Mouse (Mus musculus): ENCODE measurements at regions not wholly inside any gene's neighbourhood (a gene's known extent, or its start where the extent isn't known, plus 50 kb on each side); places are given as distances from the start of the nearest gene placed in this dataset.

DNA sequence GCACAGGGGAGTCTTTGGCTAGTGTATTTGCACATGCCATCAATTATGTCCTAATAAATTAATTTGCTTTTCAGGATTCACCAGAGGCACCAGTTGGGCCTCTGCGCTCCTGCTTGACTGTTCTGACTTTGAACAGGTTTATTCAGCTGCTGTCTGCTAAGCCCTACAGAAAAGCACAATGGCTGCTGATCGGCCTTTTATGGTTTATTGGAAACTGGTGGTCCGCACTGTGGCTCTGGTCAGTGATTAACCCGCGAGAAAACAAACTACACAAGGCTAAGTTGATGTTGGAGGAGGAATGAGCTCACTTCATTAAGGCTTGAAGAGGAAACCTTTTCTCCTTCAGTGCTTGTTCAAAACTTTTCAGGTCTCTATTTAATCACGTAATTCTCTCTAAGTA lies 208.4 kb upstream of the Gpr101 start:
- Histone ChIP-seq H3K27me3 (ENCODE audit: control insufficient read depth, insufficient read depth, low read length) (no peaks in the 10 kb centered on the region), H3K4me1 (ENCODE audit: control insufficient read depth, insufficient read depth, low read length) (peaks cover 5% of the 10 kb centered on the region; the same call in 1 of the 2 replicates), H3K9ac (ENCODE audit: low read length) (no peak overlapping the region), H3K27ac (ENCODE audit: low read depth, low read length) (no peak overlapping the region), H3K4me2 (no peak overlapping the region), H3K4me3 (ENCODE audit: low read depth, low read length) (no peak overlapping the region), H3K36me3 (ENCODE audit: control insufficient read depth, insufficient read depth, low read length) (no peaks in the 10 kb centered on the region), H3K9me3 (ENCODE audit: control insufficient read depth, low read length) (no peaks in the 10 kb centered on the region)
- DNase-seq (ENCODE audit: low spot score, missing footprints) (peak; percentile 85), ATAC-seq (ENCODE audit: low FRiP score) (no peak; the same call in 1 of the 2 replicates)
- WGBS = 31% methylated on average over 6 of the region's 6 CpGs

DNA sequence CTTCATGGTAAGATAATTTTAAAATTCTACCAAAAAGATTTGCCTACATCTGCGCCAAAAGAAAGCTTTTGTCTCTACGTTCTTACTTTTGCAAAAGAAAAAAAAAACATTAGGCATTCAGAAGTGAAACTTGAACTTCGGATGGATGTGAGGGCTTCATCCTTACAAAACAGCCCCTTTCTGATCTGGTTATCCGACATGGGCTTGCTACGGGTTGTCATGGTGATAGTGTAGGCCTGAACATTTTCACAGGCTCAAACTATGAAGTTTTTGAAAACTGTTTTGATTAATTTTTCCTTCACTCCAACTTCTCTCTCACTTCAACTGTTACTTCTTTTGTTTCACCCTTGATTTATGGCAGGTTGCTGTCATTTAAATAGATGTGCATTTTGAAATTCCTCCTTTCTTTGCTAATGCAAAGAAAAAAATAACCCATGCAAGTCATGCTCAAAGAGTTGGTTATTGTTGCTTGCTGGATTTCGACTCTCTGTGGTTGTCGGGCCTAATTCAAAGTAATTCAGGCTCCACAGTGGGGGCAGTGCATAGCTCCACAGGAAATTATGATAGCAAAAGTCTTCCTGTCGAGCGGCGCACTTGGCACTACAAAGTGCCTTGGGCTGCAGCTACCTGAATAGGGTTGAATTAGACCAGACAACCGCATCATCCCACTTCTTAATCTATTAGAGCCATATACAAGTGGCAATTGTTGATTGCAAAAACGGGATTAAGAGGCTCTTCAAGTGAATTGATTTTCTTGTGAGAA lies 205.7 kb upstream of the Gpr101 start:
- WGBS = 33% methylated on average over 12 of the region's 12 CpGs
- H3K27me3 ChIP-seq (ENCODE audit: control insufficient read depth, insufficient read depth, low read length) = no peaks in the 10 kb centered on the region
- no peak overlapping the region for H3K9ac ChIP-seq (ENCODE audit: low read length)
- ATAC-seq (ENCODE audit: low FRiP score) (peak; percentile 82), DNase-seq (ENCODE audit: low spot score, missing footprints) (peak; percentile 86)
- no peak overlapping the region for H3K4me3 ChIP-seq (ENCODE audit: low read depth, low read length)
- H3K27ac ChIP-seq (ENCODE audit: low read depth, low read length) = peak overlapping the region; percentile 45
- H3K9me3 ChIP-seq (ENCODE audit: control insufficient read depth, low read length) = no peaks in the 10 kb centered on the region
- peaks cover 5% of the 10 kb centered on the region; the same call in 1 of the 2 replicates for H3K4me1 ChIP-seq (ENCODE audit: control insufficient read depth, insufficient read depth, low read length)
- no peaks in the 10 kb centered on the region for H3K36me3 ChIP-seq (ENCODE audit: control insufficient read depth, insufficient read depth, low read length)
- peak overlapping the region; percentile 31 for H3K4me2 ChIP-seq

GRCm38 (mm10) chrX:57708501-57708900 lies 204.9 kb upstream of the Gpr101 start:
- Histone ChIP-seq H3K4me2 (peak overlapping the region; percentile 31; the same call in 1 of the 2 replicates), H3K36me3 (ENCODE audit: control insufficient read depth, insufficient read depth, low read length) (no peaks in the 10 kb centered on the region), H3K27ac (ENCODE audit: low read depth, low read length) (peak overlapping the region; percentile 45), H3K27me3 (ENCODE audit: control insufficient read depth, insufficient read depth, low read length) (no peaks in the 10 kb centered on the region), H3K4me3 (ENCODE audit: low read depth, low read length) (no peak overlapping the region), H3K9me3 (ENCODE audit: control insufficient read depth, low read length) (no peaks in the 10 kb centered on the region), H3K4me1 (ENCODE audit: control insufficient read depth, insufficient read depth, low read length) (peaks cover 5% of the 10 kb centered on the region; the same call in 1 of the 2 replicates), H3K9ac (ENCODE audit: low read length) (no peak overlapping the region)
- DNase-seq (ENCODE audit: low spot score, missing footprints) (peak; percentile 88), ATAC-seq (ENCODE audit: low FRiP score) (peak; percentile 72)
- 27% methylated on average over 6 of the region's 6 CpGs for WGBS

DNA sequence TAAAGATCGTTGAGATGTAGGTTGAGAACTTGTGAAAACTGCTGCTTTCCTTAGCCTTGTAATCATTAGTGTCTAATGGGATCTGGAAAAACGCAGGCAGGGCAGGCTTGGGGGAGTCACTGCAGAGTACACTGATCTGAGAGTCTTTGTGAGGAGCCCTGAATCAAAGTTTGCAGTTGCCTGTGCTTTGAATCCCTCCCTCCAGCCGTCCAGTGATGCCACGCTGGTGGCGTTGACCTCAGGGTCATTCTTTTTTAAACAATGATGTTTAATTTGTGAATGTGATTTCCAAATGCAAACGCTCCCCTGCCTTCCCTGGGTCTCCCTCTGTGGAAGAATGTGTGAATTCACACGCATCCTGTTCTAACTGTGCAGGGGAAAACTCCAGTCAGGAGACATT lies 204.4 kb upstream of the Gpr101 start:
- peak overlapping the region; percentile 15; the same call in 1 of the 2 replicates for H3K4me2 ChIP-seq
- H3K36me3 ChIP-seq (ENCODE audit: control insufficient read depth, insufficient read depth, low read length) = no peaks in the 10 kb centered on the region
- 26% methylated on average over 7 of the region's 7 CpGs for WGBS
- no peaks in the 10 kb centered on the region for H3K9me3 ChIP-seq (ENCODE audit: control insufficient read depth, low read length)
- no peaks in the 10 kb centered on the region for H3K27me3 ChIP-seq (ENCODE audit: control insufficient read depth, insufficient read depth, low read length)
- ATAC-seq (ENCODE audit: low FRiP score) (peak; percentile 53), DNase-seq (ENCODE audit: low spot score, missing footprints) (peak; percentile 83)
- H3K4me1 ChIP-seq (ENCODE audit: control insufficient read depth, insufficient read depth, low read length) = peaks cover 5% of the 10 kb centered on the region; the same call in 1 of the 2 replicates
- H3K27ac ChIP-seq (ENCODE audit: low read depth, low read length) = peak overlapping the region; percentile 45
- H3K9ac ChIP-seq (ENCODE audit: low read length) = no peak overlapping the region
- no peak overlapping the region for H3K4me3 ChIP-seq (ENCODE audit: low read depth, low read length)

DNA sequence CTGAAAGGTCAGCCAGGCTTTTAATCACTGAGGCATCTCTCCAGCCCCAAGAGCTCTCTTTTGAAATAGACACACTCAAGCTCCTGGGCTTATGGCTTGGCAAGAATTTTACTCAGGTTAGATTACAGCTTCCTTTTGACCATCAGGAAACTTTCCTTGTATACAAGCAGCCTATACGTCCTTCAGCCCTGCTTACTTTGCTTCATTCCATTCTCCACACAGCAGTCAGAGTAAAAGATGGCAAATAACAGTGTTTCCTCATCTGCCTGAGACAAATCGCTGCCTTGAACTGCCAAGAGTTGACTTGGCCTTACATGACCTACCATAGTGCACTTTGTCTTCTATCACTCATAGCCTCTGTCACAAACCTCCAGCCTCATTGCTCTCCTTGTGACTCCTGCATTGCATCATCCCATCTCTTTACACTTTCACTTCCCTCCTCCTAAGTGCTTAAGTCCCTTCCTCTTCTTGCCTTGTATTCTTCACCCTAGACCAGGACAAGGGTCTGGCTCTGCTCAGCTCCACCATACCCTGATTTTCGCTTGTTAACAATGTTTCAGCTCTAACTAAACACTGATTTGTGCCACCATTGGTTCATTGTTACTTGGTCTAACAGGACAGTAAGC lies 203.2 kb upstream of the Gpr101 start:
- no peaks in the 10 kb centered on the region for H3K27me3 ChIP-seq (ENCODE audit: control insufficient read depth, insufficient read depth, low read length)
- H3K9ac ChIP-seq (ENCODE audit: low read length) = no peak overlapping the region
- ATAC-seq (ENCODE audit: low FRiP score) (no peak), DNase-seq (ENCODE audit: low spot score, missing footprints) (peak; percentile 57)
- no peaks in the 10 kb centered on the region for H3K36me3 ChIP-seq (ENCODE audit: control insufficient read depth, insufficient read depth, low read length)
- H3K4me1 ChIP-seq (ENCODE audit: control insufficient read depth, insufficient read depth, low read length) = peaks cover 5% of the 10 kb centered on the region; the same call in 1 of the 2 replicates
- H3K9me3 ChIP-seq (ENCODE audit: control insufficient read depth, low read length) = no peaks in the 10 kb centered on the region
- H3K27ac ChIP-seq (ENCODE audit: low read depth, low read length) = no peak overlapping the region
- no peak overlapping the region for H3K4me3 ChIP-seq (ENCODE audit: low read depth, low read length)
- no peak overlapping the region for H3K4me2 ChIP-seq
- 79% methylated on average over 3 of the region's 3 CpGs for WGBS

- no peak overlapping the region for H3K4me3 ChIP-seq (ENCODE audit: low read depth, low read length)
- H3K4me1 ChIP-seq (ENCODE audit: control insufficient read depth, insufficient read depth, low read length) = 0 out of 2 replicates have a peak, but pooled peaks cover 2% of the 10 kb centered on the region
- H3K9me3 ChIP-seq (ENCODE audit: control insufficient read depth, low read length) = no peaks in the 10 kb centered on the region
- no peak overlapping the region for H3K4me2 ChIP-seq
- no peaks in the 10 kb centered on the region for H3K27me3 ChIP-seq (ENCODE audit: control insufficient read depth, insufficient read depth, low read length)
- peak; percentile 82 for ATAC-seq (ENCODE audit: low FRiP score)
- no peaks in the 10 kb centered on the region for H3K36me3 ChIP-seq (ENCODE audit: control insufficient read depth, insufficient read depth, low read length)
- DNase-seq (ENCODE audit: low spot score, missing footprints) = peak; percentile 84
- 8% methylated on average over 1 of the region's 1 CpGs for WGBS
- H3K27ac ChIP-seq (ENCODE audit: low read depth, low read length) = peak overlapping the region; percentile 61
- no peak overlapping the region for H3K9ac ChIP-seq (ENCODE audit: low read length)
Measured at GRCm38 (mm10) chrX:57692506-57692905, 188.9 kb upstream of the Gpr101 start.

DNA sequence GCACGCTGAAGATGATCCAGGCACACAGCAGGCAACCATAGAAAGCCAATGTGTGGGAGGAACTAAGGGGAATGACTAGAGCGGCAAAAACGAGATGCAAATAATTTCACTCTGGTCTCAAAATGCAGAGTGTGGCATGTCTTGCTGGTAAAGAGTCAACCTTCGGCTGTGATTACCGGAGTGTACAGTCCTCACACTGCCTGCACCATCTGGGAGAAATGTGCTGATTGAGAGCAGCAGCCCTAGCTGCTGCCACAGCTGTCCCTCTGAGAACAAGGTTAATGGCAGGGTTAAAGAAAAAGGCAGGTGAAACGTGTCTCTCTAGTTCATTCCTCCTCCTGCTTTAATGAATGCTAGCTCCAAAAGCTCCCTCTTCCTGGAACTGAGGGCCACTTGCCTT lies 173.2 kb upstream of the Gpr101 start:
- no peak for ATAC-seq (ENCODE audit: low FRiP score)
- WGBS = 72% methylated on average over 6 of the region's 6 CpGs
- Histone ChIP-seq H3K4me3 (ENCODE audit: low read depth, low read length) (no peak overlapping the region), H3K9me3 (ENCODE audit: control insufficient read depth, low read length) (no peaks in the 10 kb centered on the region), H3K4me1 (ENCODE audit: control insufficient read depth, insufficient read depth, low read length) (no peaks in the 10 kb centered on the region), H3K27ac (ENCODE audit: low read depth, low read length) (no peak overlapping the region), H3K36me3 (ENCODE audit: control insufficient read depth, insufficient read depth, low read length) (no peaks in the 10 kb centered on the region), H3K4me2 (no peak overlapping the region), H3K9ac (ENCODE audit: low read length) (no peak overlapping the region), H3K27me3 (ENCODE audit: control insufficient read depth, insufficient read depth, low read length) (no peaks in the 10 kb centered on the region)
- DNase-seq (ENCODE audit: low spot score, missing footprints) = no peak

DNA sequence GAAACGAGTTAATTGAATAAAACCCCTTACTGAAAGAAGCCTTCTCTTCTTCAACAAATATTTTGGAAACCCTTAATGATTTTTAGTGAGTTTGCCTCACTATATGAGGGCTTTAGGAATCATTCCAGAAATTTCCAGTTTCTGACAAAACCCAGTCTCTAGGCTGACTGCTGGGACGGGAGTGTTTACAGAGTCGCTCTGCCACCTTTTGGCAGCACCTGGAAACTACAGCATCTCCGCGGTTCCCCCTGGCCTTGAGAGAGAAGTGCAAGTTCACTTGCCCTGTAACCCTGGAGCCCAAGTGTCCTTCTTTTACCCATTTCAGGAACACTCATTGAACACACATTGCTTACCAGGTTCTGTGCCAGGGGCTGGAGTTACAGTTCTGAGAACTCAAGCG lies 171.4 kb upstream of the Gpr101 start:
- H3K27ac ChIP-seq (ENCODE audit: low read depth, low read length) = no peak overlapping the region
- no peaks in the 10 kb centered on the region for H3K36me3 ChIP-seq (ENCODE audit: control insufficient read depth, insufficient read depth, low read length)
- H3K9ac ChIP-seq (ENCODE audit: low read length) = no peak overlapping the region
- DNase-seq (ENCODE audit: low spot score, missing footprints) (no peak), ATAC-seq (ENCODE audit: low FRiP score) (peak; percentile 35; the same call in 1 of the 2 replicates)
- WGBS = 18% methylated on average over 6 of the region's 6 CpGs
- H3K4me1 ChIP-seq (ENCODE audit: control insufficient read depth, insufficient read depth, low read length) = no peaks in the 10 kb centered on the region
- no peaks in the 10 kb centered on the region for H3K9me3 ChIP-seq (ENCODE audit: control insufficient read depth, low read length)
- H3K27me3 ChIP-seq (ENCODE audit: control insufficient read depth, insufficient read depth, low read length) = no peaks in the 10 kb centered on the region
- no peak overlapping the region for H3K4me2 ChIP-seq
- no peak overlapping the region for H3K4me3 ChIP-seq (ENCODE audit: low read depth, low read length)

DNA sequence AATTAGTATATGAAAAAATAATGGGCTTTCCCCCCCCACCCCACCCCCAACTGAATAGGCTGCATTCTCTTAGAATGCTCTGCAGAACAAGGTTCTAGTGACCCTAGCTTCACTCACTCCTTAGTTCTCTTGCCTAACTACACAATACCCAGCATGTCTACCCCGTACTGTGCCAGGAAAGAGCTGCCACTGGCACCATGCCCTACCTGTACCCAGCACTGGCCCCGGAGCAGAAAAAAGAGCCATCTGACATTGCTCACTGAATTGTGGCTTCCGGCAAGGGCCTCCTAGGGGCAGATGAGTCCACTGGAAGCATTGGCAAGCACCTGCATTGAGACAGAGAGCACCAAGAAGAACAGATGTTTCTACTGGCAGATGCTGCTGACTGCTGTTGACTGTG lies 156.0 kb upstream of the Gpr101 start:
- ATAC-seq (ENCODE audit: low FRiP score) = no peak
- no peaks in the 10 kb centered on the region for H3K36me3 ChIP-seq (ENCODE audit: control insufficient read depth, insufficient read depth, low read length)
- H3K9ac ChIP-seq (ENCODE audit: low read length) = no peak overlapping the region
- H3K4me3 ChIP-seq (ENCODE audit: low read depth, low read length) = no peak overlapping the region
- no peaks in the 10 kb centered on the region for H3K4me1 ChIP-seq (ENCODE audit: control insufficient read depth, insufficient read depth, low read length)
- H3K27ac ChIP-seq (ENCODE audit: low read depth, low read length) = no peak overlapping the region
- no peak overlapping the region for H3K4me2 ChIP-seq
- no peak for DNase-seq (ENCODE audit: low spot score, missing footprints)
- WGBS = 91% methylated on average over 3 of the region's 3 CpGs
- no peaks in the 10 kb centered on the region for H3K9me3 ChIP-seq (ENCODE audit: control insufficient read depth, low read length)
- no peaks in the 10 kb centered on the region for H3K27me3 ChIP-seq (ENCODE audit: control insufficient read depth, insufficient read depth, low read length)
